Mouse (Mus musculus) limb, embryonic 12.5 days (tissue): Measurements from ENCODE around the gene Lypd1. TPM values are rescaled to one million over a fixed set of nuclear protein-coding genes. Genes with fewer than 3 reads are reported as not detected.

Source experiments
- polyA plus RNA-seq: library from polyadenylated mRNA; unstranded; fragments of >200 nt; fragmentation: Nextera tagmentation; extraction: Ambion mirVana; gene quantifications from 2 replicates; pipeline ENCODE4 v1.2.1, GENCODE M21; 2016

The Lypd1 gene
- polyA plus RNA-seq, 1 experiment from 2014 or later = 3.3 TPM

Other genes with a start within 250 kb of the Lypd1 start
- gene Gpr39, start 236.1 kb downstream of the Lypd1 start, polyA plus RNA-seq = not detected in 2 replicates